In the genomic region with DNA sequence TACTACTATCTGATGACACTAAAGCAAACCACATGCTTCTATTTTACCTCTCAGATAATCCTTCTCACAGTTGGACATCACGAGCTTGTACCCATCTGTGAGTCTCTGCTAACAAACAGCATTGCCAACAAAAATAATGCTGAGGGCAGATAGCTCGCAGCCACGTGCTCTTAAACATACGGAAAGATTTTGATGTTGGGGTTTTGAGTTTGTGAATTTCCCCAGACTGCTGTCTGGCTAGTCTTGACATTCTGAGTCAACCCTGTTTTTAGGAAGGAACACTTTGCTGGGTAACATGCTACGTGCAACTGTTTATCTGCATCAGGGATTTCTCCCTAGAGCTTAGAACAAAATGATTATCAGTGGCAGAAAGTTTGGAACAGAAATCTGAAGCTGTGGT, we compare ENCODE assay signal across 11 mouse cellular contexts.
"Had no signal": no experiment of that assay in that cellular context is flagged by ENCODE, and none has a peak within 500 bp of the region (broad histone marks: within the 10 kb centered on the region; RNA-seq: fewer than 3 reads in every experiment).

No protein-coding gene starts in this region.

- H3K36me3 ChIP-seq: limb, embryonic 15.5 days; liver, embryonic 12.5 days; midbrain, embryonic 10.5 days; neural tube, embryonic 12.5 days had no signal

- H3K4me2 ChIP-seq: limb, embryonic 15.5 days; liver, embryonic 12.5 days; lung, embryonic 14.5 days; neural tube, embryonic 12.5 days had no signal

- H3K4me3 ChIP-seq: limb, embryonic 15.5 days; liver, embryonic 12.5 days; midbrain, embryonic 10.5 days; neural tube, embryonic 12.5 days had no signal

- DNase-seq: kidney, adult 9 months; layer of hippocampus, postnatal 36 days; lung, postnatal 10 days; lung, postnatal 4 days; midbrain, embryonic 14.5 days had no signal

- ATAC-seq: liver, embryonic 12.5 days had no signal

- H3K9ac ChIP-seq: limb, embryonic 15.5 days; liver, embryonic 12.5 days; lung, embryonic 14.5 days; neural tube, embryonic 12.5 days had no signal

- H3K27me3 ChIP-seq: limb, embryonic 15.5 days; liver, embryonic 12.5 days; neural tube, embryonic 12.5 days had no signal

- H3K27ac ChIP-seq: limb, embryonic 15.5 days; liver, embryonic 12.5 days; neural tube, embryonic 12.5 days; stomach, postnatal 0 days had no signal

- H3K9me3 ChIP-seq: limb, embryonic 15.5 days; liver, embryonic 12.5 days; midbrain, embryonic 10.5 days; neural tube, embryonic 12.5 days had no signal

- H3K4me1 ChIP-seq: liver, embryonic 12.5 days had no signal
